Mouse (Mus musculus) CH12.LX (cell line): ENCODE results near the gene Vegfb. TPM values are rescaled to one million over a fixed set of nuclear protein-coding genes. Genes with fewer than 3 reads are reported as not detected.

ENCODE experiments used
- DNase-seq: peaks from one replicate; pipeline ENCODE4 v3.0.0-alpha.2; 2013; ENCODE audit errors: extremely low read depth
- H3K27ac ChIP-seq: 2 replicates; pipeline ENCODE4 v1.5.1; 2012; ENCODE audit warnings: low read depth, mild to moderate bottlenecking, control low read depth, moderate library complexity; ENCODE audit not compliant: insufficient read depth
- H3K27me3 ChIP-seq: replicated peaks from 2 replicates; pipeline ENCODE3; 2012; ENCODE audit warnings: inconsistent platforms
- H3K36me3 ChIP-seq, 2 experiments: replicated peaks in 1 of 2; 2 replicates each; pipeline versions ENCODE3 to v1.6.1; 2012; ENCODE audit warnings: inconsistent platforms in 1 of 2, low read length in 1 of 2, mild to moderate bottlenecking in 1 of 2, mixed read lengths in 1 of 2, moderate library complexity in 1 of 2; ENCODE audit not compliant: control insufficient read depth in 1 of 2, insufficient read depth in 1 of 2
- H3K4me1 ChIP-seq, 2 experiments: 2 replicates each; pipeline ENCODE4 v1.6.1; 2012; ENCODE audit warnings: inconsistent platforms in 1 of 2, moderate library complexity in 1 of 2; ENCODE audit not compliant: insufficient read depth in 2 of 2, control insufficient read depth in 1 of 2
- H3K4me2 ChIP-seq: 2 replicates; pipeline ENCODE4 v1.6.1; 2012; ENCODE audit warnings: low read depth, mild to moderate bottlenecking, control low read depth; ENCODE audit not compliant: poor library complexity, insufficient read depth, severe bottlenecking
- H3K4me3 ChIP-seq, 3 experiments: fragments of 150-350 bp in 1 of 3; sonication (generic) in 1 of 3; replicated peaks in 1 of 3; 2 replicates each; pipeline versions ENCODE3 to v1.5.1; 2011 to 2012; ENCODE audit warnings: low read depth in 2 of 3, low read length in 2 of 3, mild to moderate bottlenecking in 2 of 3, moderate library complexity in 2 of 3, control low read depth in 1 of 3, improper control_type of control experiment in 1 of 3, inconsistent platforms in 1 of 3, mixed read lengths in 1 of 3; ENCODE audit not compliant: poor library complexity in 1 of 3
- H3K79me2 ChIP-seq: replicated peaks from 2 replicates; pipeline ENCODE4 v1.6.1; 2012; ENCODE audit warnings: mild to moderate bottlenecking, moderate library complexity; ENCODE audit not compliant: control insufficient read depth, poor library complexity, insufficient read depth, severe bottlenecking; ENCODE audit errors: extremely low read depth
- H3K9ac ChIP-seq: 2 replicates; pipeline ENCODE4 v1.6.1; 2012; ENCODE audit warnings: low read depth, mild to moderate bottlenecking, control low read depth, moderate library complexity; ENCODE audit not compliant: insufficient read depth
- H3K9me3 ChIP-seq: replicated peaks from 2 replicates; pipeline ENCODE3; 2012; ENCODE audit warnings: low read length, inconsistent platforms, mixed read lengths
- CHD2 ChIP-seq: IDR thresholded peaks from 2 replicates; pipeline ENCODE4 v1.6.1; 2011; ENCODE audit warnings: low read length, improper control_type of control experiment
- CTCF ChIP-seq, 2 experiments: IDR thresholded peaks in 1 of 2; conservative IDR thresholded peaks in 1 of 2; 2 replicates each; pipeline ENCODE4 v1.5.1; 2011 to 2012; ENCODE audit warnings: low read depth in 2 of 2, low read length in 2 of 2, improper control_type of control experiment in 1 of 2, inconsistent platforms in 1 of 2, mild to moderate bottlenecking in 1 of 2, moderate library complexity in 1 of 2
- ELF1 ChIP-seq: IDR thresholded peaks from 2 replicates; pipeline ENCODE4 v1.6.1; 2014; ENCODE audit warnings: low read depth, mild to moderate bottlenecking, inconsistent platforms, low read length, improper control_type of control experiment
- EP300 ChIP-seq: IDR thresholded peaks from 2 replicates; pipeline ENCODE4 v1.6.1; 2011; ENCODE audit warnings: low read length, improper control_type of control experiment
- GABPA ChIP-seq: IDR thresholded peaks from 2 replicates; pipeline ENCODE4 v1.6.1; 2012; ENCODE audit warnings: low read depth, low read length, improper control_type of control experiment, inconsistent platforms; ENCODE audit not compliant: insufficient replicate concordance
- IRF4 ChIP-seq: IDR thresholded peaks from 2 replicates; pipeline ENCODE4 v1.6.1; 2014; ENCODE audit warnings: low read depth, mild to moderate bottlenecking, inconsistent platforms, low read length, improper control_type of control experiment
- MAFK ChIP-seq: IDR thresholded peaks from 2 replicates; pipeline ENCODE4 v1.6.1; 2011; ENCODE audit warnings: low read length, improper control_type of control experiment; ENCODE audit not compliant: insufficient replicate concordance
- MAX ChIP-seq: IDR thresholded peaks from 2 replicates; pipeline ENCODE4 v1.6.1; 2011; ENCODE audit warnings: low read length, improper control_type of control experiment
- MAZ ChIP-seq: IDR thresholded peaks from 2 replicates; pipeline ENCODE4 v1.6.1; 2012; ENCODE audit warnings: low read depth, mild to moderate bottlenecking, inconsistent platforms, low read length, improper control_type of control experiment, moderate library complexity
- MEF2A ChIP-seq: IDR thresholded peaks from 2 replicates; pipeline ENCODE4 v1.6.1; 2014; ENCODE audit warnings: low read depth, mild to moderate bottlenecking, inconsistent platforms, low read length, improper control_type of control experiment, borderline replicate concordance
- MYC ChIP-seq: IDR thresholded peaks from 2 replicates; pipeline ENCODE4 v1.6.1; 2011; ENCODE audit warnings: low read depth, mild to moderate bottlenecking, improper control_type of control experiment, low read length
- NELFE ChIP-seq: IDR thresholded peaks from 2 replicates; pipeline ENCODE4 v1.6.1; 2011; ENCODE audit warnings: low read depth, low read length, improper control_type of control experiment
- PAX5 ChIP-seq: IDR thresholded peaks from 2 replicates; pipeline ENCODE4 v1.6.1; 2012; ENCODE audit warnings: low read length, inconsistent platforms, mixed read lengths
- RCOR1 ChIP-seq: conservative IDR thresholded peaks from 2 replicates; pipeline ENCODE4 v1.6.1; 2012; ENCODE audit warnings: low read depth, mild to moderate bottlenecking, inconsistent platforms, low read length, improper control_type of control experiment
- USF1 ChIP-seq: IDR thresholded peaks from 2 replicates; pipeline ENCODE4 v1.6.1; 2014; ENCODE audit warnings: low read depth, mild to moderate bottlenecking, inconsistent platforms, low read length, improper control_type of control experiment
- ZC3H11A ChIP-seq: IDR thresholded peaks from 2 replicates; pipeline ENCODE4 v1.6.1; 2012; ENCODE audit warnings: low read depth, mild to moderate bottlenecking, inconsistent platforms, low read length, improper control_type of control experiment
- ZMIZ1 ChIP-seq: IDR thresholded peaks from 2 replicates; pipeline ENCODE4 v1.6.1; 2012; ENCODE audit warnings: low read depth, mild to moderate bottlenecking, inconsistent platforms, low read length, improper control_type of control experiment
- dilution Hi-C: fragments of 300-500 bp; cut with MboI; formaldehyde crosslinking; loops from 2 replicates; pipeline ENCODE4 v1.14.3; 2020; ENCODE audit warnings: low sequenced_read_pairs; ENCODE audit not compliant: extremely low pct_unique_long_range_greater_than_20kb, extremely low pct_ligation_motif_present
- in situ Hi-C: fragments of 300-500 bp; cut with MboI; formaldehyde crosslinking; loops from 3 replicates; pipeline ENCODE4 v1.14.3; 2019; ENCODE audit warnings: low sequenced_read_pairs, low pct_ligation_motif_present, low pct_unique_long_range_greater_than_20kb, mixed read lengths
- polyA plus RNA-seq: library from polyadenylated mRNA; unstranded; fragments of >175 nt; gene quantifications from 2 replicates; pipeline ENCODE4 v1.2.1, GENCODE M21; 2012; ENCODE audit warnings: low read depth; ENCODE audit not compliant: insufficient read length
- total RNA-seq, 2 experiments: library from RNA; depleted of rRNA; stranded (reverse); fragments of 300-350 nt in 1 of 2; fragments of >200 nt in 1 of 2; gene quantifications; 2 replicates each; pipeline ENCODE4 v1.2.3; 2012 to 2014

The Vegfb gene
- total and polyA plus RNA-seq, 3 experiments, result 3.2 to 35.1 (median 13.2) TPM

DNA sequence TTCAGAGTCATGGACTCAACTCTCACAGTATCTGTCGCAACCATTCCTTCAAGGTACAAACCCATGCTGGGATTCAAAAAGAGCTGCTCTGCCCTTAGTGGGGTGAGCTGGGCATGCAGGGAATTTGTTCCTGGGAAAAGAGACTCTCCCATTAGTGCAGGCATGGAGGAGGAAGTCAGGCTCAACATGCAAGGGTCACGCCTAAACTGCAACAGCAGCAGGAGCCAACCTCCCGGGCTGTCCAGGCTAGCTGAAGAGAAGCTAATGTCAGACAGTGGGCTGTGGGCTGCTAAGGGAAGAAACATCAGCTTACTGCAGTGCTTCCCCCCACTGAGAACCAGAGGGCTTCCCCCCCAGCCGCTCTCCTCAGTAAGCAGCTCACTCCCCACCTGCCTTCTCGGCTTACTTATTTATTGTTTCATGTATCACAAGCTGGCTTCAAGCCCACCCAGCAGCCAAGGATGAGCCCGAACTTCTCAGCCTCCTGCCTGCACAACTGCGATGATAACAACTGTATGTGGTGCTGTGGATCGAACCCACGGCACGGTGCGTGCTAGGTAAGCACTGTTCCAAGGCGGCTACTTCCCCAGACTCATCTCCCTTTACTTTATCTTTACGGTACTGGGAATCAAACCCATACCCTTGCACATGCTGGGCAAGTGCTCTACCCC is 15.1 kb downstream of the Vegfb start:
- Histone ChIP-seq H3K4me3 (no peak overlapping the region), H3K9me3 (no peaks in the 10 kb centered on the region), H3K79me2 (peaks cover 18% of the 10 kb centered on the region), H3K4me1 (peaks cover 12 to 59% of the 10 kb centered on the region in 2 experiments), H3K27me3 (peaks cover 3% of the 10 kb centered on the region), H3K27ac (no peak overlapping the region)
- in situ Hi-C loops (no loop called here), dilution Hi-C loops (no loop called here)
- TF ChIP-seq IRF4 (no peak), GABPA (no peak), USF1 (no peak), RCOR1 (no peak), CHD2 (no peak), CTCF (conservative IDR thresholded peaks at IDR 0.05 in 1 of 2, IDR thresholded peaks at IDR 0.05 in 1 of 2; ENCODE audit: low read depth in 2 of 2, low read length in 2 of 2) (no peak), PAX5 (no peak), ZMIZ1 (no peak), ELF1 (no peak), NELFE (no peak)
- TF ChIP-seq, all 38 proteins: peak for 0
- DNase-seq, result no peak
- Histone ChIP-seq H3K36me3 (peaks cover 3 to 9% of the 10 kb centered on the region in 2 experiments), H3K9ac (no peak overlapping the region), H3K4me2 (no peak overlapping the region)

DNA sequence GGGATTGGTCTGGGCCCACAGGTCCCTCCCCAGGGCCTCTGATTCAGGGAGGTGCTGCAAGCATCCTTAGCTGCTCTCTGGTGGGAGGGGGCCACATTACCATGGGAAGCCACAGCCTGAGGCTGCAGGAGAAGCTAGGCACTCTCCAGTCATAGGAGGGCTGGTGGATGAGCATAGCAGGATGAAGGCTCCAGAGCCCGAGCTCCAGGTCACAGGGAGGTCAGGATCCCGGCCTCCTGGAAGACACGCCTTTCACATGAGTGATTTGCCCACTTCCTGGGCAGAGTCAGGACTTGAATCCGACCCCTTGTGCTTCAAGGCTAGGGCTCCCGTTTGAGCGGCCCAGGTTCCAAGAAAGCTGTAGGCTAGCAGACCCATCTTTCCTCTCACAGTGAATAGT is 15.8 kb downstream of the Vegfb start:
- H3K9ac ChIP-seq, result no peak overlapping the region
- no peak overlapping the region for H3K4me2 ChIP-seq
- no peak overlapping the region for H3K27ac ChIP-seq
- peaks cover 3% of the 10 kb centered on the region for H3K27me3 ChIP-seq
- peaks cover 13% of the 10 kb centered on the region for H3K79me2 ChIP-seq
- in situ Hi-C loops (no loop called here), dilution Hi-C loops (no loop called here)
- no peak overlapping the region for H3K4me3 ChIP-seq
- peaks cover 9 to 53% of the 10 kb centered on the region in 2 experiments for H3K4me1 ChIP-seq
- H3K36me3 ChIP-seq, result peaks cover 0 to 7% of the 10 kb centered on the region in 2 experiments
- TF ChIP-seq MAZ (no peak), MEF2A (no peak)
- DNase-seq, result no peak
- no peaks in the 10 kb centered on the region for H3K9me3 ChIP-seq

DNA sequence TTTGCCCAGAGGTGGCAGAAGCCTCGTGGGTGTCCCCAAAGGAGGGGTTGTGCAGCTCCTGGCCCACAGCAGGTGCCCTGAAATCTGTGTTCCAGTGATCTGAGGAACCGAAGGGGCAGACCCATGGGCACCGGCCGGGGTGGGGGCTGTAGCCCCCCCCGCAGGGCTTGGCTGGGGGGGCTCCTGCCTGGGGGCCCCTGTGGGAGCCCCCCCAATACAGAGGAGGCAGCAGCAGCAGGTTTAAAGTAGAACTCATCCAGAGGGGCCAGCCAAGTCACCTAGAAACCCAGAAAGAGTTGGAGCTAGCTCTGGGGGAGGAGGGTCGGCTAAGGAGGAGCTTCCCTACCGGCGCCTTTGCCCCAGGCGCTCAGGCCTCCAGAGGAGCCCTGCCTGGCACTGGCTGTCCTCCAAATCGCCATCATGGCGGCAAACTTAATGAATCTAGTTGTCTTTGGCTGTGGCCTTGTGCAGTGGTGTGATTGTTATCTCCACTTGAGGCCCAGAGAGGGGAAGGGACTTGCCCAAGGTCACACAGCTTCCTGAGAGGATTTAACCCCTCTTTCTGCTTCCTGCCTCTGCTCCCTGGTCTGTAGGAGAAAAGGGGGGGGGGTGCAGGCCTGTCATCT is 16.9 kb downstream of the Vegfb start:
- Histone ChIP-seq H3K27me3 (peaks cover 3% of the 10 kb centered on the region), H3K4me3 (no peak overlapping the region)

More for the DNA sequence above, 16.9 kb downstream of the Vegfb start:
- Histone ChIP-seq H3K9ac (no peak overlapping the region), H3K36me3 (peaks cover 4 to 13% of the 10 kb centered on the region in 2 experiments), H3K4me2 (no peak overlapping the region), H3K79me2 (peaks cover 3% of the 10 kb centered on the region; the same call in 1 of the 2 replicates), H3K4me1 (peaks cover 9 to 49% of the 10 kb centered on the region in 2 experiments), H3K27ac (no peak overlapping the region), H3K9me3 (no peaks in the 10 kb centered on the region)
- no peak for DNase-seq
- dilution Hi-C loops (no loop called here), in situ Hi-C loops (no loop called here)
- TF ChIP-seq MAFK, result no peak
- no peak for TF ChIP-seq MYC
- TF ChIP-seq GABPA, result no peak
- no peak for TF ChIP-seq IRF4
- TF ChIP-seq ZC3H11A, result no peak
- TF ChIP-seq ELF1, result no peak
- no peak for TF ChIP-seq EP300
- no peak for TF ChIP-seq MAX
